Mouse (Mus musculus) kidney, adult 2 months (tissue): ENCODE data around the gene Irf7. TPM values are rescaled to one million over a fixed set of nuclear protein-coding genes. Genes with fewer than 3 reads are reported as not detected.
"Not testable (repeated sequence)": the region's sequence is repeated elsewhere in the genome, so short reads cannot be mapped to it uniquely, and the experiment has no call there.

Experiments used
- DNase-seq: peaks from one replicate; pipeline ENCODE4 v3.0.0; 2021
- H3K27ac ChIP-seq: fragments of 200-500 bp; 2 replicates; pipeline ENCODE4 v1.5.1; 2012; ENCODE audit warnings: low read depth, low read length, control low read depth, inconsistent platforms; ENCODE audit not compliant: insufficient read depth
- H3K27me3 ChIP-seq: fragments of 200-500 bp; replicated peaks from 2 replicates; pipeline ENCODE4 v1.6.1; 2012; ENCODE audit warnings: mild to moderate bottlenecking, moderate library complexity, low read length, inconsistent platforms; ENCODE audit not compliant: control insufficient read depth, insufficient read depth
- H3K36me3 ChIP-seq: fragments of 200-500 bp; 2 replicates; pipeline ENCODE4 v1.6.1; 2012; ENCODE audit warnings: mild to moderate bottlenecking, moderate library complexity, low read length, inconsistent platforms; ENCODE audit not compliant: control insufficient read depth, insufficient read depth
- H3K4me1 ChIP-seq: fragments of 200-500 bp; 2 replicates; pipeline ENCODE4 v1.6.1; 2011; ENCODE audit warnings: low read length; ENCODE audit not compliant: control insufficient read depth, insufficient read depth
- H3K4me3 ChIP-seq: fragments of 200-500 bp; 2 replicates; pipeline ENCODE4 v1.5.1; 2011; ENCODE audit warnings: mild to moderate bottlenecking, low read depth, low read length, control low read depth; ENCODE audit not compliant: insufficient read depth
- CTCF ChIP-seq: fragments of 200-500 bp; conservative IDR thresholded peaks from 2 replicates; pipeline ENCODE4 v1.5.1; 2011; ENCODE audit warnings: low read depth, mild to moderate bottlenecking, control low read depth, low read length, moderate library complexity, mixed read lengths; ENCODE audit not compliant: insufficient read depth, insufficient read length
- POLR2A ChIP-seq: fragments of 200-500 bp; IDR thresholded peaks from one replicate; pipeline ENCODE4 v1.6.1; 2011; ENCODE audit warnings: low read depth, low read length, control low read depth
- WGBS: fragments of 180-500 bp; shearing (Covaris S2); methylation state at CpG from one replicate; pipeline ENCODE4 v1.1.7; 2018; 5-methylcytosine and 5-hydroxymethylcytosine counted together
- polyA plus RNA-seq: library from polyadenylated mRNA; depleted of rRNA; stranded (reverse); fragments of >200 nt; gene quantifications from 2 replicates; pipeline ENCODE4 v1.2.3, GENCODE M21; 2012

The Irf7 gene
- polyA plus RNA-seq, 1 experiment: 57.5 TPM

GRCm38 (mm10) chr7:141261480-141261879, 4.8 kb downstream of the Irf7 start:
- 63% methylated on average over 3 of the region's 3 CpGs for WGBS
- Histone ChIP-seq H3K4me1 (peaks cover 1% of the 10 kb centered on the region; the same call in 1 of the 2 replicates), H3K36me3 (peaks cover 9% of the 10 kb centered on the region), H3K4me3 (no peak overlapping the region), H3K27ac (no peak overlapping the region), H3K27me3 (no peaks in the 10 kb centered on the region)
- peak; percentile 23 for DNase-seq
- TF ChIP-seq CTCF (no peak), POLR2A (no peak)

GRCm38 (mm10) chr7:141256159-141256558, 10.1 kb downstream of the Irf7 start:
- TF ChIP-seq CTCF (no peak), POLR2A (no peak)

GRCm38 (mm10) chr7:141250486-141250885, 15.8 kb downstream of the Irf7 start:
- WGBS: 77% methylated on average over 4 of the region's 4 CpGs
- not testable (repeated sequence) for H3K4me3 ChIP-seq, H3K4me1 ChIP-seq, H3K36me3 ChIP-seq, DNase-seq, H3K27me3 ChIP-seq, H3K27ac ChIP-seq

More at GRCm38 (mm10) chr7:141256159-141256558, 10.1 kb downstream of the Irf7 start:
- WGBS: 89% methylated on average over 10 of the region's 10 CpGs
- H3K4me3 ChIP-seq: no peak overlapping the region
- peaks cover 8% of the 10 kb centered on the region for H3K36me3 ChIP-seq
- H3K27ac ChIP-seq: no peak overlapping the region
- H3K4me1 ChIP-seq: no peaks in the 10 kb centered on the region
- H3K27me3 ChIP-seq: no peaks in the 10 kb centered on the region
- no peak for DNase-seq

DNA sequence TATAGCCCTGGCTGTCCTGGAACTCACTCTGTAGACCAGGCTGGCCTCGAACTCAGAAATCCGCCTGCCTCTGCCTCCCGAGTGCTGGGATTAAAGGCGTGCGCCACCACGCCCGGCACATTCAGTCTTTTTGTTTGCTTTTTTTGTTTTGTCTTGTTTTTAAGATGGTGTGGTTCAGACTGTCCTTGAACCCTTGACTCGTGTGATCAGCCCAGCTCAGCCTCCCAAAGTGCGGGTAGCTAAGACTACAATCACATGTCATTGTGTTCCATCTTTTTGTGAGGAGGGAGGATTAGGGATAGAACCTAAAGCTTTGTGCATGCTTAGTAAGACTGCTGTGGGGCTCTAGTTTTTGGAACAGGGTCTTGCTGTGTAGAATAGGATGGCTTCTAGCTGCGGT, 34.7 kb downstream of the Irf7 start:
- WGBS: 92% methylated on average over 10 of the region's 10 CpGs
- Histone ChIP-seq H3K27me3 (no peaks in the 10 kb centered on the region), H3K4me3 (no peak overlapping the region), H3K4me1 (peaks cover 11% of the 10 kb centered on the region; the same call in 1 of the 2 replicates), H3K27ac (no peak overlapping the region), H3K36me3 (peaks cover 1% of the 10 kb centered on the region)
- TF ChIP-seq POLR2A: no peak
- TF ChIP-seq CTCF: no peak
- no peak for DNase-seq

DNA sequence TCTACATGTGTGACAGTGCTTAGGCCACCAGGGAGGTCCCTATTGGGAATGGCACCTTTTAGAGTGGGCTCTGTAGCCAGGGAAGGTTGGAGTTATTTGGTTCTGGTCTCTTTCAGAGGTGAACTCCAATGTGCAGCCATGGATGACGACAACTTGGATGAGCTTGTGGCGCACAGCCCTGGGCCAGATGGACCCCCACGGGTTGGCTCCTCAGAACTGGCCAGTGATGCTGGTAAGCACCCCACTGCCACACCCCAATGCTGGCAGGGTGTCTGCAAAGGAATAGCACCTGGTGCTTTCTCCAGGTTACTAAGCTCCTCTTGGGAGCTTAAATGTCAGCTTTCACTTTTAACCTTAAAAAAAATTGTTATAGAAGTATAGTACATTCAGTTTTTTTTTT, 35.2 kb downstream of the Irf7 start:
- WGBS: 52% methylated on average over 3 of the region's 3 CpGs
- TF ChIP-seq CTCF (no peak), POLR2A (no peak)
- peaks cover 1% of the 10 kb centered on the region for H3K36me3 ChIP-seq
- H3K4me1 ChIP-seq: peaks cover 11% of the 10 kb centered on the region; the same call in 1 of the 2 replicates
- DNase-seq: no peak
- H3K27ac ChIP-seq: no peak overlapping the region
- H3K4me3 ChIP-seq: no peak overlapping the region
- H3K27me3 ChIP-seq: no peaks in the 10 kb centered on the region

DNA sequence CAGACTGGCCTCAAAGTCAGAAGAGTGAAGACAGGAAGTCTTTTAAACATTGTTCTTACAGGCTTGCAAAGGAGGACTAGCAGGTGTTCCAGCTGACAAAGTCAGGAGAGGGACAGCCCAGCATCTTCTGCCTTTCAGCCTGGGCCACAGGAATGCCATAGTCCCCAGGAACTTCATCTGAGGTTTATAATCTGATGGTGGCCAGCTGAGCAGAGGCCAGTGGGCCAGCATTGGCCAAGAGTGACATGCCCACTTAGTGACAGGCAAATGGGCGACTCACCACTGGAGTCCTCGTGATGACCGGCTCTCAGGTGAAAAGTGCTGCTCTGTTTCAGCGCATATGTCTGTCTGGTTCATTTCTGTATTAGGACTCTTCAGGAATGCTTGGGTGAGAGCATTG, 35.7 kb downstream of the Irf7 start:
- Histone ChIP-seq H3K4me3 (no peak overlapping the region), H3K36me3 (peaks cover 1% of the 10 kb centered on the region), H3K4me1 (peaks cover 11% of the 10 kb centered on the region; the same call in 1 of the 2 replicates), H3K27me3 (no peaks in the 10 kb centered on the region), H3K27ac (no peak overlapping the region)
- no peak for TF ChIP-seq POLR2A
- no peak for DNase-seq
- WGBS: 83% methylated on average over 4 of the region's 4 CpGs

- 27% methylated on average over 6 of the region's 6 CpGs for WGBS
- peaks cover 11% of the 10 kb centered on the region; the same call in 1 of the 2 replicates for H3K4me1 ChIP-seq
Observed at GRCm38 (mm10) chr7:141229702-141230101, 36.6 kb downstream of the Irf7 start.

More at GRCm38 (mm10) chr7:141229702-141230101, 36.6 kb downstream of the Irf7 start:
- Histone ChIP-seq H3K27me3 (no peaks in the 10 kb centered on the region), H3K4me3 (peak overlapping the region; percentile 65), H3K36me3 (peaks cover 1% of the 10 kb centered on the region; the same call in 1 of the 2 replicates), H3K27ac (no peak overlapping the region)
- no peak for TF ChIP-seq CTCF
- no peak for TF ChIP-seq POLR2A
- no peak for DNase-seq
